Mouse (Mus musculus): ENCODE results near the gene Mmp15. TPM values are rescaled to one million over a fixed set of nuclear protein-coding genes. Genes with fewer than 3 reads are reported as not detected.

The Mmp15 gene
- not detected in 2 replicates for total RNA-seq (2014; fragmentation: Nextera tagmentation)
- 0.13 and 0.21 TPM in 2 replicates for total RNA-seq (2017)

- ATAC-seq (replicated peaks; ENCODE audit: poor library complexity, severe bottlenecking): peak; percentile 38
Measured at GRCm38 (mm10) chr8:95352151-95352870, at the start of gene Mmp15. Mmp15 (plus strand) TSS chr8:95352268.

DNA sequence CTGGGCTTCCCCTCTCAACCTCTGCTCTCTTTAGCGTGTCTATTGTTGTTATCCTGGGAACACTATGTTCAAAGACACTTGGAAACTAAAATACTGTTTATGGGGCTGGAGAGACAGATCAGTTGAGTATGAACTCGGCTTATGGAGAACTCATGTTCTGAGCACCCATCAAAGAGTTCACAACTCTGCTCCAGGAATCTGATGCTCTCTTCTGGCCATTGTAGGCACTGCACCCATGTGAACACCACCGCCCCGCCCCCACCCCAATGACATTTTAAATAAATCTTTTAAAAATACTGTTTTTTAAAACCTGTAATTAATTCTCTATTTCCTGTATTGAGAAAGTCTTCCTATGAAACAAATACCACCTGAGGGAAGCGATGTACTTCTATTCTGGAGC is 49.7 kb upstream of the Mmp15 start:
- ATAC-seq (replicated peaks; ENCODE audit: poor library complexity, severe bottlenecking): peak; percentile 92

DNA sequence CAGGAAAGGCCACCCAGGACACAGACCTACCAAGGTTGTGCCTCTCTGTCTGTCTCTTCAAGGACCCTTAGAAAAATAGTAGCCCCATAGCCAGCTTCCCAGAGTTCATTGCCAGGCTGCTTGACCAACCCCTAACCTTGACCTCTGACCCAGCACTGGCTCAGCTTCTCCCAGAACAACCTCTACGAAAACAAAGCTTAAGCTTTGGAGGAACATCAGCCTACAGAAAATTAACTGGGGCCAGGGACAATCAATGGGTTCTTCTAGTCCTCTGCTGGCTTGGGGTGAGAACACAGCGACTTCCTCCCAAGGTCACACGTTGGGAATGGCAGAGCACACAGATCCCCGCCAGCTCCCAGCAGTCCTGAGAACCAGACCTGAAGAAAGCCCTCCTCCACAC is 46.5 kb upstream of the Mmp15 start:
- ATAC-seq (replicated peaks; ENCODE audit: poor library complexity, severe bottlenecking): no peak

GRCm38 (mm10) chr8:95306431-95306830 is 45.6 kb upstream of the Mmp15 start, which contains the start of gene Cngb1:
Cngb1 (minus strand) TSS chr8:95306585.
- no peak for ATAC-seq (replicated peaks; ENCODE audit: poor library complexity, severe bottlenecking)

DNA sequence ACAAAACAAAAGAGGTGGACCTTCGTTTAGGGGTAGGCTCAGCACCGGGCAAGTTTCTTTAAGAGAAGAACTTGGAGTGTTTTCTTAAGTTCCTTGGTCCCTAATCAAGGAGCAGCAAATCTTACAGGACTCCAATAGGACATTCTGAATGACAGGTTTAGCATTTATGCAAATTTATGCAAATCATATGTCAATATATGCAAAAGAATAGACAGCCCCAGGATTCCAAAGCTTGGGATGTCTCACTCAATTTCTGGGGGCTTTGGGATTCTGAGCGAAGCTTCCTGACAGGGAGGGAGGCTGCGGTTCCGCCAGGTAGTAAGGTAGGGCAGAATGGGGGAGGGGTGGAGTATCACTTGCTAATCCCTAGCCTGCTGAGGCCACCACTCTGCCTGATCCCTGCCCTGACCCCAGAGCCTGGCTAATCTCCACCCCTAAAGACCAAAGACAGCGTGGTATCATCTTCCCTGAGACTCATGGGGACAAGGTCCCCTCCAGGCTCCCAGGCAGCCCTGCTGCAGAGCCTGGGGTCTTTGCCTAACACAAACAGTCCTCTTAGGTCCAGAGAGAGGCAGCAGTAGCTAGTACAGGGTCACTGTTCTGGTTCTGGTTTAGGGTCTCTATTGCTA is 41.6 kb upstream of the Mmp15 start, which contains the start of gene Tepp:
TSS of gene Tepp (plus strand) at position 225 of the 629 bp plus-strand sequence.
- no peak for ATAC-seq (replicated peaks; ENCODE audit: poor library complexity, severe bottlenecking)

- peak; percentile 93 for ATAC-seq (replicated peaks; ENCODE audit: poor library complexity, severe bottlenecking)
Measured at GRCm38 (mm10) chr8:95312836-95313235, 39.2 kb upstream of the Mmp15 start.

- no peak for ATAC-seq (replicated peaks; ENCODE audit: poor library complexity, severe bottlenecking)
Measured at GRCm38 (mm10) chr8:95313857-95314256, 38.2 kb upstream of the Mmp15 start.

DNA sequence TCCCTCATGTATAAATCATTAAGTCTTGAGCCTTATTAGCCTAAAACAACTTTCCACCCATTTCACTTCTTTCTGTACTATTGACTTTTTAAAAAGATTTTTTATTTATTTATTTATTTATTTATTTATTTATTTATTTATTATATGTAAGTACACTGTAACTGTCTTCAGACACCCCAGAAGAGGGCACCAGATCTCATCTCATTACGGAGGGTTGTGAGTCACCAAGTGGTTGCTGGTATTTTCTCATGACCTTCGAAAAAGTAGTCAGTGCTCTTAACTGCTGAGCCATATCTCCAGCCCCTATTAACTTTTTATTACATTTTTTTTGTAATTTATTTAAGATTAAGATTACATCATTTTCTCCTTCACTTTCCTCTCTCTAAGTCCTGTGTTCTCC is 37.4 kb upstream of the Mmp15 start:
- ATAC-seq (replicated peaks; ENCODE audit: poor library complexity, severe bottlenecking): no peak

GRCm38 (mm10) chr8:95315350-95315749 is 36.7 kb upstream of the Mmp15 start:
- no peak for ATAC-seq (replicated peaks; ENCODE audit: poor library complexity, severe bottlenecking)

- peak; percentile 86 for ATAC-seq (replicated peaks; ENCODE audit: poor library complexity, severe bottlenecking)
Measured at GRCm38 (mm10) chr8:95320224-95321139, 31.6 kb upstream of the Mmp15 start.

GRCm38 (mm10) chr8:95323201-95323600 is 28.9 kb upstream of the Mmp15 start:
- ATAC-seq (replicated peaks; ENCODE audit: poor library complexity, severe bottlenecking): no peak

DNA sequence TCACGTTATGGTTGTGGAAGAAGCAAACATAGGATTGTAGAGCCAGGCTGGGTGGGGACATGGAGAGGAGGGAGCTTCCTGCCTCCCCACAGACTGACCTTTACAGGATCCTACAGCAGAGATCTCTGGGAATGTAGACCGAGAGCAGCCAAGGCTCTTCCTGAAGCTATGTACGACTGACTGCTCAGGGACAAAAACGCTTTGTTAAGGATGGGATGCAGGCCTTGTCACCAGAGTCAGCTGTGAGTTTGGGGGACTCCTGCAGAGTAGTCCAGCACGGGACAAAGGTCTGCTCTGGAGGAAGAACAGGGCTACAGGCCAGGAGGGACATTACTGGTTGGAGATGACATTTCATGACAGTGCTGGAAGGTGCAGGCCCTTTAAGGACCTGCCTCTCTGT is 27.4 kb upstream of the Mmp15 start:
- ATAC-seq (replicated peaks; ENCODE audit: poor library complexity, severe bottlenecking): no peak

DNA sequence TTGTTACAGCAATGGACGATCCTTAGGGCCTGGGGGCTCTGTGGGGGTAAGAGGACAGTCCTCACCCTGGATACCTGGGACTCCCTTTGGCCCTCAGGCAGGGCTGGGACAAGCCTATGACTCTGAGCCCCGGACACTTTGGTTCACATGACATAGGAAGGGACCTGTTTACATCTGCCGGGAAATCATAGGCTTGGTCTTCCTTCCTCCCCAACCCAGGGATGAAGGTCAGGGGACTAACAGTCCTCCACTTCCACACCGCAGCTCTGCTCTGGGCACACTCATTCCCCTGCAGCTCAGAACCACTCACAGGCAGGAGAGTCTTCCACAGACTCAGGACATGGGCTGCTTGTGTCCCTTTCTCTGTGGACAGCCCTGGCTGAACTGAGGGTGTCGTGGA is 25.2 kb upstream of the Mmp15 start:
- ATAC-seq (replicated peaks; ENCODE audit: poor library complexity, severe bottlenecking): no peak

GRCm38 (mm10) chr8:95327866-95328465 is 24.1 kb upstream of the Mmp15 start:
- no peak for ATAC-seq (replicated peaks; ENCODE audit: poor library complexity, severe bottlenecking)

DNA sequence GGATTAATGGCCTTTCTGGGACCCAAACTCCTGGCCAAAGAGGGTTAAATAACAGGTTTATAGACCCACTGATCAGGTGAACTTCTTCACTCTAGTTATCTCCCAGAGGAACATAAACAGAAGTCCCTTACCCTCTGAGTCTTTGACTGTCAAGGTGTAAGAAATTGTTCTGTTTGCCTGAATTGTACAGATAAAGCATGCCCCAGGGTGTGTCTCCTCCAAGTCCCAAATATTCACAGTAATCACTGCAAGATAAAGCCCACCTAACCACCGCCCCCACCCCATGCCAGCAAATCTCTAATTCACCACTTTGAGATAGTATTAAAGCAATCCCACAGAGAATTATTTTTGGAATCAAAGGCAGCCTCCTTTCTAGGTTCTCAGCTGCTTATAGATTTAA is 21.7 kb upstream of the Mmp15 start:
- ATAC-seq (replicated peaks; ENCODE audit: poor library complexity, severe bottlenecking): no peak

GRCm38 (mm10) chr8:95331156-95331719 is 20.8 kb upstream of the Mmp15 start:
- ATAC-seq (replicated peaks; ENCODE audit: poor library complexity, severe bottlenecking): peak; percentile 15

GRCm38 (mm10) chr8:95331720-95332436 is 20.2 kb upstream of the Mmp15 start, which contains the start of the genes Zfp319 and Usb1:
Zfp319 (minus strand) TSS chr8:95331950.
Usb1 (plus strand) TSS chr8:95332284.
- ATAC-seq (replicated peaks; ENCODE audit: poor library complexity, severe bottlenecking): peak; percentile 86

- ATAC-seq (replicated peaks; ENCODE audit: poor library complexity, severe bottlenecking): no peak
Measured at GRCm38 (mm10) chr8:95332437-95333199, 19.4 kb upstream of the Mmp15 start.

All from granulocyte monocyte progenitor cell, adult 5-6 weeks (primary cell).